Mouse (Mus musculus): ENCODE data around the gene Klhl41.

The Klhl41 gene

DNA sequence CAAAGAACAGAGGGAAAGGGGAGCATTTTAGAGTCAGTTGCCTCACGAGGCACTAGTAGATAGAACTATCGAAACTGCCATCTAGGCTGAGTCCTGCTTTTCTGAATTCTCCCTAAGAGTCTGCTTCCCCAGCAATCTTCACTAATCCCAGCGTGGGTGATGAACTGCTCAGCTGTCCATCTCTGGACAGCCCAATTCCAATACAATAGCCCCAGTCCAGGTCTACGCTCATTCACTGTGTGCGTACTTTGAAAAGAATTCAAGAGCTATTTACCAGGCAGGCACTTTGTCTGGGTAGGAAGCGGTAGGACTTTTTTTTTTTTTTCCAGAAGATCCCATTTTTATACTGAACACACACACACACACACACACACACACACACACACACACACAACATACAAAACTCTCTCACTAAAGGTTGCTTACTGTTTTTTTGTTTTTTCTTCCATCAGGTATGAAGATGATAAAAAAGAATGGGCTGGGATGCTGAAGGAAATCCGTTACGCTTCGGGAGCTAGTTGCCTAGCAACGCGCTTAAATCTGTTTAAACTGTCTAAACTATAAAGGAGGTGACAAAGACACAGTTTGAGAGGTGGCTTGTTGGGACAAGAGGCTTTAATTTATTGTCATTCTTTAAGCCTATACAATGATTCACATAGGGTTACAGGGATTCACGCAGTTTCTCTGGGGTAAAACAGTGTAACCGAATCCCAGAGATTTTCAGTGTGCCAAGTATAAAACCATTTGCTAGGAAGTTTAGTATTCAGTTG is 13.3 kb downstream of the Klhl41 start:
- DNase-seq (ENCODE audit: low spot score in 2 of 2), result no peak

DNA sequence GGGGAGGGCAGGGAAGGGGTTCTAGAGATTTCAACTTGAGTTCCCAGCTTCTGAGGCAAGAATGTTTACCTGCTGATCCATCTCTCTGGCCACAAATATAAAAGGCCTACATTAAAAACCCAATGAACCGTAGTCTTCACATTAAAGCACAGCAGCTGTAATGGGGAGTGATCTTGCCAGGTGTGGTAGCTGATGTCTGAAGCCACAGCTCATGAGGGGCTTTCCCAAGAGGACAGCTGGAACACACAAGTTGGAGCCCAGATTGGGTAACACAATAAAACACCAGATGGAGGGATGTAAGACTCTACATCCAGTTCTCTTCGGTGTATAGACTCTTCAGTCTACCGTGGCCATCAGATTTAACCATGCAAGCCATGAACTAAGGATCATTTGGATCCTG is 14.6 kb downstream of the Klhl41 start:
- no peak for DNase-seq (ENCODE audit: low spot score in 2 of 2)

DNA sequence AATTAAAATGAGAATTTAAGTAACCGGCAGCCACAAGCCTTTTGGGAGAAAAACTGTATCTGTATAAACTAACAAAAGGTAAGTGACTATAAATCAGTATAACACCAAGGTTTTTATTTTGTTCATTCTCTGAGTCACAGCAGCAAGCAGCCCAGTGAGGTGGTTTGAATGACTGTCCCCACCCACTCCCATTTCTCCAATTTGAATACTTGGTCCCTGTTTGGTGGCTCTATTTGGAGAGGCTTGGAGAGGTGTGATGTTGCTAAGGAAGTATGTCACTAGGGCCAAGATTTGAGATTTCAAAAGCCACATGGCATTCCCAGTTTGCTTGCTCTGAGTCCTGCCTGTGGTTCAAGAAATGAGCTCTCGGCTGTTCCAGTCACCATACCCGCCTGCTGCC is 20.3 kb downstream of the Klhl41 start:
- no peak for DNase-seq (ENCODE audit: low spot score in 2 of 2)

DNA sequence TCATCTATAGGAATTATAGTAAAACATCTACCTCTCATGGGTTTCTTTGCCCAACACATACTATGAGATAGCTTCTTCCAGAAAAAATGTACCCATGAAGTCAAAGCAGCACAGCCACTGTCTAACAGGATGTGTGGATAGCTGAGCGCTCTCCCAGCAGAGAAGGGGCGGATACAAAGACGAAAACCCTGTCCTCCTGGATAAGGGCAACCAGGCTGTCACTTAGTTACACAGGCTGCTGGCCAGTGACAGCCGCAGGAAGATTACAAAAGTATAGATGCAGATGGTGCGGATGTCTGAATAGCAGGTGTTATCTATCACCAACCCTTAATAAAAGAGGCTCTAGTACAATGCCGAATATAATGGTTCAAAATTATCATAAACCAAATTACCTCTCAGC is 20.9 kb downstream of the Klhl41 start:
- DNase-seq (ENCODE audit: low spot score in 2 of 2), result no peak

DNA sequence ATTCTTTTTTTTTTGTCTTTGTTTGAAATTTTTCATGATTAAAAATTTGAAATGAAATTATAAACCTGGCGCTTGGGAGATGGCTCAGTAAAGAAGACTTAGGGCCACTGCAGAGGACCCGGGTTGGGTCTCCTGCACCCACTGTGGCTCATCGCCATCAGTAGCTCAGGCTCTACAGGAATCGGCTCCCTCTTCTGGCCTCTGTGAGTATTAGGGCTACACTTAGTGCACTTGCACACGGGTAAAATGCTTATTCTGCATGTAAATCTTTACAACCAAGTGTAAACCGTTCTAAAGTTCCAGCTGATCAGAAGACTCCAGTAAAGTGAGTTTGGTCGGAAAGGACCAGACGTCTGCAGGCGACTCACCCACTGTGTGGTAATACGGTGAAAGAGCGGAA is 23.6 kb downstream of the Klhl41 start:
- no peak for DNase-seq (ENCODE audit: low spot score in 2 of 2)

DNA sequence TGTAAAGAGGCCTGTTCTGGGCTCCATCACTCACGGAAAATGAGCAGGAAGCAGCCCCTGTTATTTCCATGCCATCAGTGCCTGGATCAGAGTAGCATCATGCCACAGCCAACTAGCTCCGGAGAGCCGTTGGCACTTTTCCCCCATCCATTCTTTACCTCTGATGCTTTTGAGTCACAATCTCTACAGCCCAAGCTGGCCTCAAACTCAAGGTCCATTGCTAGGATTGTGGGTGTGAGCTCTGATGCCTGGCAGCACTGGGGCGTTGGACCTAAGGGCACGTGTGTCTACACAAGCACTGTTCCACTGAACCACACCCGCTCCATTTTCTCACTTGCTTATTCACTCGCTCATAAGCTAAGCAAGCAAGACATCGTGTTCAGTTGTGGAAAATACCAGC is 30.5 kb downstream of the Klhl41 start:
- DNase-seq (ENCODE audit: low spot score in 2 of 2), result no peak

DNA sequence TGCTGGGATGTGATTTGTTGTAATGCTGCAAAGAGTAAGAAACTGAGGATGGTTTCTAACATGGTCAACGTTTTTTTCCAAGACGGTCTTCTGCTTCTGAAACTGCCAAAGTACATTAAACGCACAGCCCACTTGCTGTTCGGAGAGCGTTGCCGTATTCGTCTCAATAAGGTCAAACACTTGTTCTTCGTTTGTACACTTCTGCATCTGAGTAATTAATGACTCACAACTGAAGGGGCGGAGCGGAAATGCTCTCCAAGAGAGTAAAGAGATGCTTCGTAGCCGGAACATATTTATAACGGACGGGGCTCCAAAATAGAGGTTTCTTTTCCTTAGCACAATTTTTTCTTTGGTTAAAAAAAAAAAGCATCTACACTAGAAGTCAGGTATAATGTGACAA is 42.3 kb downstream of the Klhl41 start:
- DNase-seq (ENCODE audit: low spot score in 2 of 2), result no peak

DNA sequence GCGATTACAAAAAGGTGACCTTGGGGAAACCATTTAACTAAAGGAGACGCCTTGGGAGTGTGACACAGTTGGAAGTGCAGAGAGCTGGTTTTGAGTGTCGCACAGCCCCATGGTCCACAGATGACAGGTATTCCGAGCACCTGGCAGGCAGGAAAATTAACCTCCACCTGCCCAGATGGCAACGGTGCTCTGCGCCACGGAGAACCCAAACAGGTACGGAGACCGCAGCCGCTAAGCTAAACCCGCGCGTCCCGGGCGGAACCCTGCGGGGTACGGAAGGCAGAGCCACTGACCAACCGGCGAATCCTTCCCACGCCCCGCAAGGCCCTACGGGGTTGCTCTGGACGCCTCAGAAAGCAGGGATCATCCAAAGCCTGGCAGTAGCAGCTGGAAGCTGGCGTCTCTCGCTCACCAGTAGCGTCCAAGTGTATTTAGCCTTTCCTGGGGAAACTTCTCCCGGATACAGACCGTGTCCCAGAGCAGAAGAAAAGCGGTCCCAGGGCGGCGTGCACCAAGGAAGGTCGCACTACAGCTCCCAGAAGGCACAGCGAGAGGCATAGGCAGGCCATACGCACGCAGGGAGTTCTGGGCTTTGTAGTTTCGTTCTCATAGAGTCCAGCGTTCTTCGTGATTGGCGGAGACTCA is 43.2 kb downstream of the Klhl41 start, which contains the start of gene Fastkd1:
Fastkd1 (minus strand) TSS at position 536 of the 645 bp plus-strand sequence.
- peak; percentile 63 to 66 for DNase-seq (ENCODE audit: low spot score in 2 of 2)

DNA sequence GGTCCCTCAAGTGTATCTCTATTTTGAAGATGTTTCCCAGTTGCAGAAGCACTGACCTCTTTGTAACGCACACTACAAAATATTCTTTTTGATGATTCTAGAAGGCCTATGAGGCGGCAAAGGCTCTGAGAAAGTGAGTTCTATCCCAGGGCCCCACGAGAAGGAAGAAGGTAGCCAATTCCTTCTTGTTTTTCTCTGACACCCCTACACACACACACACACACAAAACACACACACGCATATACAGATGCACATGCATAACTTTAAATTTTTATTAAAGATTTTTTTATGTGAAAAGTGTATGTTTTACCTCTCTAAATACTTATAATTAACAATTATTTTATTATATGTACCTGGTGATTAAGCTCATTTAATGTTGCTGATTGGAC is 43.7 kb downstream of the Klhl41 start:
- DNase-seq (ENCODE audit: low spot score in 2 of 2), result no peak

DNA sequence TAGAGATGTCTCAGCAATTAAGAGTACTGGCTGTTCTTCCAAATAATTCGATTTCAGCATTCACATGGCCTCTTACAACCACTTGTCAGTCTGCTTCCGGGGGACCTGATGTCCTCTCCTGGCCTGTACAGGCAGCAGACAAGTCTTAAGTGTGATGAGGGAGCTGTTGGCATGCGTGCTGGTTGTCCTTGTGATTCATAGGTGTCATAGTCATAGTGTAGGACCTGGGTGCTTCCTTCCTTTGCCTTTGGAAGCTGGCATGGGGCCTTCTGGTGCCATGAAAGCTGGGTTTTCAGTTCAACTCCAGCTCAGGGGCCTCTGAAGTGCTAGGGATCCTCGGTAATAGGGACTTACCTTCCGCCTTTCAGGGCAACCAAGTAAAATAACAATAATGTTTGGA is 44.2 kb downstream of the Klhl41 start:
- DNase-seq (ENCODE audit: low spot score in 2 of 2), result no peak

DNA sequence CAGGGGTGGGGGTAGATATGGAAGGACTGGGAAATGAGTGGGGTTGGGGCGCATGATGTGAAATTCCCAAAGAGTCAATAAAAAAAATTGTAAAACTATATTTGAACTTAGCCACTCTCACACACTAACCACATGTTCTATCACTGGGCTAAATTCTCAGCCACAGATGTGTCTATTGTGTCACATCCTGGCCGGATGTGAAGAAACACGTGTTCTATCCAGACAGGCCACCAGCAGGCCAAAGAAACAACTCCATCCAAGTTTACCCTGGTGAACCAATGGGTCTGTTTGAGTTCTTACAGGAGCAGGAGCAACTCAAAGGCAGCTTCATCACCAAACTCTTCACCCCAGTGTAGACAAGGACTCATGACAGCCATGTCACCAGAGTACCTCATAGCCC is 46.6 kb downstream of the Klhl41 start:
- peak; percentile 44 to 65 for DNase-seq (ENCODE audit: low spot score in 2 of 2)

DNA sequence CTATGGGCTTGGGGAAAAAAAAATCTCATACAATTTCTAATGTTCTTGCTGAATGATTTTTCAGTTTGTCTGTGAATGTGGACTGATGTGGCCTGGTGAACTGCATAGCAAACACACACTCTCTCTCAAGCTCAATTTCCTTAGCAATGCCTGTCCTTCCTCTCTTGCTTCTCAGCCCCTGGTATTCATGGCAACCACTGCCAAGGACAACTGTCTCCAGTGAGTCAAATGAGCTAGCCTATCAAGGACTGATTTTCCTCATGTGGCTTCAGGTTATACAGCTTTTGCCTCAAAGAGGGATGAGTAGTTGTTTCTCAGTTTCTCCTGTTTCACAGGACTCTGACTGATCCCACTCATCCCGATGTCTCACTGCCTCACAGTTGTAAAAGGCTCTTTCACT is 49.2 kb downstream of the Klhl41 start:
- DNase-seq (ENCODE audit: low spot score in 2 of 2), result no peak

DNA sequence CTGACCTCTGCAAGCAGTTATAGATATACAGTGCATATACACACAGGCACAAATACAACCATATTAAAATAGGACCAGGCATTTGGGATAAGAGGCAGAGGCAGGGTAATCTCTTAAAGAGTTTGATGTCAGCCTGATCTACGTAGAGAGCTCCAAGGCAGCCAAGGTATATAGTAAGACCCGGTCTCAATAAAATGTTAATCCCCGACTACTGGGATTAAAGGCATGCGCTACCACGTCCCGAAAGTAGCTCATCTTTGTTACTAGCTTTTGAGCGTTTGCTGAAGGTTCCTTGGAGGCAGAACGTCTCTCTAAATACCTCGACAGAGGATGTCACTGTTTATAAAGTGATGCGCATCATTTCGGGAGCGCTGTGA is 52.3 kb downstream of the Klhl41 start, which contains the start of gene Ppig:
Ppig (plus strand) TSS at position 273 of the 377 bp plus-strand sequence.
- DNase-seq (ENCODE audit: low spot score in 2 of 2), result no peak

DNA sequence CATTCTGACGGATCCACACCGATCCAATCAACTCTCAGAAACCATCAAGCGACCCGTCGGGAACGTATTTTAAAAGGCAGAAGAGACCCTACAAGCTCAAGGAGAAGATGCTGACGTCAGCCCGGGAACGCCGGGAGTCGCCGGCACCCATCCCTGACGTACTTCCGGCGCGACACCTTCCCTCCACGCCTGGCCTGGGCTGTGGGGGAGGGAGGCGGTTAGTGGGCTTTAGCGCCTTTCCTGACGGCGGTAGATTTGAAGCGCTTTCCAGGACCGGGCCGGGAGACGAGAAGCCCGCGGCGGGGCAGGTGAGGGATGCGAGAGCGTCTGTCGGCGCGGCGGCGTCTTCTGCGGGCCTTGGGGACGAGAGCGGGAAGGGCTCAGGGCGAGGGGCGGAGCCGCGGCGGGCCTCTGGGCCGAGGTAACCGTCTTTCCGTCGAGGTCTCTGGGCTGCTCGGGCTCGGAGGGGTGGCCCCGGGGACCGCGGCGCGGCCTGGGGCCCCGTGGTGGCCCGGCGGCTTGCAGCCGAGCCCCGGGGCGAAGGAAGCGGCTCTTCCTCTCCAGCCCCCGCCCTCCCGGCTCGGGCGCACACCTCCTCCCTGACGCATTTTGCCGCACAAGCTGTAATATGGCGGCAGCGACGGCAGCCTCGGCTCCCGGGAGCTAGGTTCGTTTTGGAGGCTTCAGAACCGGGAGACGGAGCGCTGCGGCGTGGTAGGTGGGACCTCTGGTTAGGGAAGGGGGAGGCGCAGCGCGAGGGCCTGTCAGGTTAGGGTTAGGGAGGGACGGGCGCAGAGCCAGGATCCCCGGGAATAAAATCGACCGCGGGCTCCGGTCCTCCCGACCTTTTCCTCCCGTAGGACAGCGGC is 53.0 kb downstream of the Klhl41 start:
- peak; percentile 83 to 86 for DNase-seq (ENCODE audit: low spot score in 2 of 2)

DNA sequence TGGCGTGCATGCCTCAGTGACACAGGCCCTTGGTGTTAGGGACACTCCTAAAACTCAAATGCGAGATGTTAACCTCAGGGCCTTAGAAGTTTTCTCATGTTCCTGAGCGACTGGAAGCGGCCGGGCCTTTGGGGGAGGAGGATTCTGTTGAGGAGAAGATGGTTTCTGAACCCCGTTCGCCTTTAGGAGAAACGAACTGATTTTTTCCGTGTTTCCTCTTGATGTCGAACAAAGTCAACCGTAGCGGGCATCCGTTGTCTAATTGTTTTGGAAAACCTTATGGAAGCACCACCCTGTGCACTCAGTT is 53.6 kb downstream of the Klhl41 start:
- DNase-seq (ENCODE audit: low spot score in 2 of 2), result peak in 1 of 2 experiments; percentile 3
